Mouse (Mus musculus): ENCODE data around the gene Jsrp1. TPM values are rescaled to one million over a fixed set of nuclear protein-coding genes. Genes with fewer than 3 reads are reported as not detected.

Jsrp1 gene
- polyA plus RNA-seq, 1 experiment, result 1.2 TPM

DNA sequence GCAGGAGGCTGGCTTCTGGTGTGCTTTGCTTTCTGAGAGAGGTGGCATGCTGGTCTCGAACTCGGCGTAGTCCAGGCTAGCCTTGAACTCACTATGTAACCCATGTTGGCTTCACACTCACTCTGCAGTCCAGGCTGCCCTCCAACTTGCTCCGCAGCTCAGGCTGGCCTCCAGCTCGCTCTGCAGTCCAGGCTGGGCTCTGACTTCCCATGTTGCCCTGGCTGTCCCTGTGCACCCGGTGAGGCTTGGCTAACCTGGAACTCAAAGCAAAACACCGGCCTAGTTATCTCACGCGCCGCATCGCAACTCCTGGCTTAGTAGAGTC lies 42.4 kb upstream of the Jsrp1 start:
- Histone ChIP-seq H3K27ac (ENCODE audit: control insufficient read depth, insufficient read depth, low read depth, low read length) (no peak overlapping the region), H3K36me3 (ENCODE audit: control insufficient read depth, insufficient read depth, low read length) (no peaks in the 10 kb centered on the region; the same call in none of the 2 replicates), H3K4me1 (ENCODE audit: control insufficient read depth, insufficient read depth, low read length) (peaks cover 2% of the 10 kb centered on the region), H3K27me3 (ENCODE audit: control insufficient read depth, insufficient read depth, low read length) (no peaks in the 10 kb centered on the region), H3K4me3 (ENCODE audit: control insufficient read depth, low read depth, low read length) (peak overlapping the region; percentile 81)
- TF ChIP-seq CTCF (IDR thresholded peaks at IDR 0.05; ENCODE audit: control insufficient read depth, insufficient read depth, insufficient replicate concordance, low read depth, low read length) (no peak), POLR2A (IDR thresholded peaks at IDR 0.05; ENCODE audit: control insufficient read depth, low read depth, low read length) (no peak)

- Histone ChIP-seq H3K36me3 (ENCODE audit: control insufficient read depth, insufficient read depth, low read length) (no peaks in the 10 kb centered on the region; the same call in none of the 2 replicates), H3K4me1 (ENCODE audit: control insufficient read depth, insufficient read depth, low read length) (peaks cover 2% of the 10 kb centered on the region), H3K4me3 (ENCODE audit: control insufficient read depth, low read depth, low read length) (peak within 1 kb of the TSS; percentile 81), H3K27me3 (ENCODE audit: control insufficient read depth, insufficient read depth, low read length) (no peaks in the 10 kb centered on the region), H3K27ac (ENCODE audit: control insufficient read depth, insufficient read depth, low read depth, low read length) (peak within 1 kb of the TSS; percentile 34)
- TF ChIP-seq CTCF (IDR thresholded peaks at IDR 0.05; ENCODE audit: control insufficient read depth, insufficient read depth, insufficient replicate concordance, low read depth, low read length), result no peak
- TF ChIP-seq POLR2A (IDR thresholded peaks at IDR 0.05; ENCODE audit: control insufficient read depth, low read depth, low read length), result peak; percentile 88
Measured at GRCm38 (mm10) chr10:80854913-80855748, 41.8 kb upstream of the Jsrp1 start, which contains the start of the genes Lsm7 and Sppl2b. Lsm7 (minus strand) TSS chr10:80855209. Sppl2b (plus strand) TSS chr10:80855275.

GRCm38 (mm10) chr10:80848571-80848970 lies 35.3 kb upstream of the Jsrp1 start:
- Histone ChIP-seq H3K4me3 (ENCODE audit: control insufficient read depth, low read depth, low read length) (no peak overlapping the region), H3K27me3 (ENCODE audit: control insufficient read depth, insufficient read depth, low read length) (no peaks in the 10 kb centered on the region), H3K27ac (ENCODE audit: control insufficient read depth, insufficient read depth, low read depth, low read length) (no peak overlapping the region), H3K4me1 (ENCODE audit: control insufficient read depth, insufficient read depth, low read length) (peaks cover 7% of the 10 kb centered on the region), H3K36me3 (ENCODE audit: control insufficient read depth, insufficient read depth, low read length) (no peaks in the 10 kb centered on the region; the same call in none of the 2 replicates)
- no peak for TF ChIP-seq CTCF (IDR thresholded peaks at IDR 0.05; ENCODE audit: control insufficient read depth, insufficient read depth, insufficient replicate concordance, low read depth, low read length)
- TF ChIP-seq POLR2A (IDR thresholded peaks at IDR 0.05; ENCODE audit: control insufficient read depth, low read depth, low read length), result no peak

GRCm38 (mm10) chr10:80845732-80846131 lies 32.4 kb upstream of the Jsrp1 start:
- H3K27ac ChIP-seq (ENCODE audit: control insufficient read depth, insufficient read depth, low read depth, low read length), result no peak overlapping the region
- TF ChIP-seq POLR2A (IDR thresholded peaks at IDR 0.05; ENCODE audit: control insufficient read depth, low read depth, low read length), result no peak
- TF ChIP-seq CTCF (IDR thresholded peaks at IDR 0.05; ENCODE audit: control insufficient read depth, insufficient read depth, insufficient replicate concordance, low read depth, low read length), result no peak
- H3K4me3 ChIP-seq (ENCODE audit: control insufficient read depth, low read depth, low read length), result no peak overlapping the region
- H3K4me1 ChIP-seq (ENCODE audit: control insufficient read depth, insufficient read depth, low read length), result peaks cover 10% of the 10 kb centered on the region
- H3K36me3 ChIP-seq (ENCODE audit: control insufficient read depth, insufficient read depth, low read length), result no peaks in the 10 kb centered on the region
- no peaks in the 10 kb centered on the region for H3K27me3 ChIP-seq (ENCODE audit: control insufficient read depth, insufficient read depth, low read length)

DNA sequence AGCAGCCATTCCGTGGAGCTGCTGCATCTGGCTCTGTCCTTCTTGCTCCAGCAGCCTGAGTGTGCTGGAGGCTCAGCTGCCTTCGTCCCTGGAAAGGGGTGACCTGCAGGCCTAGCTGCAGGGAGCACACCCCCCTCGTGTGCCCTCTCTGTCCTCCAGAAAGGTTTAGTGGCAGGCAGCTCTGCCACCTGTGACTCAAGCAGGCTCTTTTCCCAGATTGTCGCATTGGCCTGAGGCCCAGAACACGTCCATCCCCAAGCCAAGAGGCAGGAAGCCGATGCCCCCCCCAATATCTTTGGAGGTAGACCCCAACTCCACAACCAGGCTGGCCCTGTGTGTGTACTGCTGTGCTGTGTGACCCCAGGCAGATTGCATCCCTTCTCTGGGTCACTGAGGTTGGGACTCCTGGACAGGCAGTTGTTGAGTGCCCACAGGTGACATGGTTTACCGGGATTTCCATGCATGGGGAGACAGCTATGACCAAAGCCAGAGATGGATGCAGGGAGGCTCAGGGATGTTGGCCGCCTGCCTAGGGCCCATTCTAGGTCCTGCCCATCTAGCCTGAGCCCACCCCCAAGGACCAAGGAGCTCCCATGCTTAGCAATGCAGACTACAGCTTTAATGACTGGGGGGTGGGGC lies 31.9 kb upstream of the Jsrp1 start:
- Histone ChIP-seq H3K27ac (ENCODE audit: control insufficient read depth, insufficient read depth, low read depth, low read length) (no peak overlapping the region), H3K4me3 (ENCODE audit: control insufficient read depth, low read depth, low read length) (no peak overlapping the region), H3K27me3 (ENCODE audit: control insufficient read depth, insufficient read depth, low read length) (no peaks in the 10 kb centered on the region), H3K36me3 (ENCODE audit: control insufficient read depth, insufficient read depth, low read length) (no peaks in the 10 kb centered on the region), H3K4me1 (ENCODE audit: control insufficient read depth, insufficient read depth, low read length) (peaks cover 10% of the 10 kb centered on the region)
- TF ChIP-seq POLR2A (IDR thresholded peaks at IDR 0.05; ENCODE audit: control insufficient read depth, low read depth, low read length), result no peak
- no peak for TF ChIP-seq CTCF (IDR thresholded peaks at IDR 0.05; ENCODE audit: control insufficient read depth, insufficient read depth, insufficient replicate concordance, low read depth, low read length)

- TF ChIP-seq POLR2A (IDR thresholded peaks at IDR 0.05; ENCODE audit: control insufficient read depth, low read depth, low read length), result no peak
- TF ChIP-seq CTCF (IDR thresholded peaks at IDR 0.05; ENCODE audit: control insufficient read depth, insufficient read depth, insufficient replicate concordance, low read depth, low read length), result no peak
- Histone ChIP-seq H3K36me3 (ENCODE audit: control insufficient read depth, insufficient read depth, low read length) (no peaks in the 10 kb centered on the region), H3K4me1 (ENCODE audit: control insufficient read depth, insufficient read depth, low read length) (peaks cover 10% of the 10 kb centered on the region), H3K27me3 (ENCODE audit: control insufficient read depth, insufficient read depth, low read length) (no peaks in the 10 kb centered on the region), H3K27ac (ENCODE audit: control insufficient read depth, insufficient read depth, low read depth, low read length) (no peak within 1 kb of the TSS), H3K4me3 (ENCODE audit: control insufficient read depth, low read depth, low read length) (peak within 1 kb of the TSS; percentile 31; the same call in 1 of the 2 replicates)
Measured at GRCm38 (mm10) chr10:80843931-80844547, 30.7 kb upstream of the Jsrp1 start, which contains the start of gene Lingo3. Lingo3 (minus strand) TSS chr10:80844039.
